Mouse (Mus musculus) heart, embryonic 13.5 days (tissue): ENCODE data around the gene Ifit1bl1. TPM values are rescaled to one million over a fixed set of nuclear protein-coding genes. Genes with fewer than 3 reads are reported as not detected.
A peak's percentile ranks its signal among the peaks of the same experiment; 100 is the strongest.

Experiments
- ATAC-seq: fragments of 200-750 bp; cut with Nextera tagmentation; 2 replicates; pipeline ENCODE4 v1.8.0; 2017; ENCODE audit warnings: moderate TSS enrichment; ENCODE audit not compliant: insufficient number of reproducible peaks, low FRiP score, low TSS enrichment; ENCODE audit errors: extremely low read depth
- H3K27ac ChIP-seq: fragments of 300-500 bp; sonication (generic); replicated peaks from 2 replicates; pipeline ENCODE4 v1.5.1; 2015; ENCODE audit warnings: moderate library complexity, mild to moderate bottlenecking, inconsistent platforms
- H3K27me3 ChIP-seq: fragments of 300-500 bp; sonication (generic); replicated peaks from 2 replicates; pipeline ENCODE4 v1.6.1; 2015; ENCODE audit warnings: mild to moderate bottlenecking, inconsistent platforms
- H3K36me3 ChIP-seq: fragments of 300-500 bp; sonication (generic); 2 replicates; pipeline ENCODE4 v1.6.1; 2015; ENCODE audit warnings: mild to moderate bottlenecking, inconsistent platforms
- H3K4me1 ChIP-seq: fragments of 300-500 bp; sonication (generic); 2 replicates; pipeline ENCODE4 v1.6.1; 2015; ENCODE audit warnings: inconsistent platforms
- H3K4me2 ChIP-seq: fragments of 300-500 bp; sonication (generic); 2 replicates; pipeline ENCODE4 v1.6.1; 2015; ENCODE audit warnings: inconsistent platforms, mild to moderate bottlenecking, moderate library complexity
- H3K4me3 ChIP-seq: fragments of 300-500 bp; sonication (generic); 2 replicates; pipeline ENCODE4 v1.5.1; 2015; ENCODE audit warnings: moderate library complexity, mild to moderate bottlenecking, inconsistent platforms
- H3K9ac ChIP-seq: fragments of 300-500 bp; sonication (generic); 2 replicates; pipeline ENCODE4 v1.6.1; 2015; ENCODE audit warnings: inconsistent platforms, mild to moderate bottlenecking, moderate library complexity
- H3K9me3 ChIP-seq: fragments of 300-500 bp; sonication (generic); 2 replicates; pipeline ENCODE4 v1.6.1; 2016; ENCODE audit warnings: inconsistent platforms
- WGBS: fragments of 180-500 bp; shearing (Covaris S2); methylation state at CpG from one replicate; pipeline ENCODE4 v1.1.7; 2015; ENCODE audit warnings: mixed read lengths; 5-methylcytosine and 5-hydroxymethylcytosine counted together
- polyA plus RNA-seq: library from polyadenylated mRNA; unstranded; fragments of >200 nt; fragmentation: Nextera tagmentation; extraction: Ambion mirVana; gene quantifications from 2 replicates; pipeline ENCODE4 v1.2.1, GENCODE M21; 2015

The Ifit1bl1 gene
- polyA plus RNA-seq, 1 experiment from 2014 or later, result 1.5 TPM

DNA sequence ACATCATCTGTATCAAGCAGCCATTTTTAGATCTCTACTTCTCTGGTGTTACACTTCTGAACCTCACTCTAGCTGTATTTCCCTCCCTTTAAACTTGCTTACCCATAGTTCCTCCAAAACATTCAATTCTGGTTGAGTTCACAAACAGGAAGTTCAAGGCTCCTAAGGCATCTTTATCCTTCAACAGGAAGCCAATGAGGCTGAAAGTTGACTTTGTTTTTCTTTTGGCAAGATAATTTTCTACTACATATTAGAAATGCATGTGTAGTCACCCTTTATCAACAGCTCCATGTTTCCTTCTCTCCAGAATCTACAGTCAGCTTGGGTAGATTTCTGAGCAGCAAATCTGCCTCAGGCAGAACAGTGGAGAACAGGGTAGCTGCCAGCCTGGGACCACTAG, 39.2 kb downstream of the Ifit1bl1 start:
- Histone ChIP-seq H3K4me1 (0 out of 2 replicates have a peak, but pooled peaks cover 3% of the 10 kb centered on the region), H3K9me3 (no peaks in the 10 kb centered on the region), H3K36me3 (no peaks in the 10 kb centered on the region), H3K4me3 (no peak overlapping the region), H3K27me3 (no peaks in the 10 kb centered on the region), H3K9ac (no peak overlapping the region), H3K27ac (no peak overlapping the region), H3K4me2 (no peak overlapping the region)
- ATAC-seq, result no peak

DNA sequence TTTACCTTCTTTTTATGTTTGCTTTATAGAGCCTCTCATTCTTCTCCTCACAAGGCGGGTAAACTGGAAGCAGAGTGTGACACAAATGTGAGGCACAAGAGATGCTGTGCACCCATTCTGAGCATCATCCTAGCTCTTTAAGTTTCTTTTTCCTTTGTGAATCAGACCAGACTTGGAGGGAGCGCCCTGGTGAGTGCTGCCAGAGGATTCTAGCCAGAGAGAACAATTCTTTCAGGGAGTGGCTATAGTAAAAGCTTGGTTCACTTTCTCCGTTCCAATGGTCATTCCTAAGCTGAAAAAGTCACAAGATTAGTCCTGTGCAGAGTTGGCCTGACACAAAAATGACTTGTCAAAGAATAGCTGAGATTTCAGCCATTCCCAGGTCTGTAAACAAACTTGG, 45.1 kb downstream of the Ifit1bl1 start:
- Histone ChIP-seq H3K36me3 (no peaks in the 10 kb centered on the region), H3K9ac (0 out of 2 replicates have a peak overlapping the region, but pooled peaks have one; percentile 17), H3K27ac (peak overlapping the region; percentile 39; the same call in 1 of the 2 replicates), H3K9me3 (no peaks in the 10 kb centered on the region), H3K4me3 (no peak overlapping the region), H3K4me1 (peaks cover 34% of the 10 kb centered on the region), H3K27me3 (no peaks in the 10 kb centered on the region), H3K4me2 (no peak overlapping the region)
- no peak for ATAC-seq
- WGBS, result 53% methylated on average over 3 of the region's 3 CpGs

DNA sequence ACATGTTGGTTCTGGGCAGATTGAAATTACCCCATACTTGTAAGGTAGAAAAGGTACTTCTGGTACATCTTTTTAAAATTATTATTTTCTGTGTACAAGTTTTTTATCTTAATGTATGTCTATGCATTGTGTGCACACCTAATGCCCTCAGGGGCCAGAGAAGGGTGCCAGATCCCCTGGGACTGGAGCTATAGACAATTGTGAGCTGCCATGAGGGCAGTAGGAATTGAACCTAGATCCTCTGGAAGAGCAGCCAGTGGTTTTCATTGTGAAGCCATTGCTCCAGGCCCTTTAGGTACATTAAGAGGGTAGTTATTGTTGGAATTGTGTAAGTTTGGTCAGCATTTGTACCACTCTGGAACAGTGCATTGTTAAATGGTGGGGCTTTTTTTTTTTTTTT, 47.7 kb downstream of the Ifit1bl1 start:
- H3K27me3 ChIP-seq, result no peaks in the 10 kb centered on the region
- peaks cover 42% of the 10 kb centered on the region for H3K4me1 ChIP-seq
- peak overlapping the region; percentile 74; the same call in 1 of the 2 replicates for H3K4me2 ChIP-seq
- H3K27ac ChIP-seq, result no peak overlapping the region
- no peaks in the 10 kb centered on the region for H3K9me3 ChIP-seq
- no peak for ATAC-seq
- H3K36me3 ChIP-seq, result no peaks in the 10 kb centered on the region
- no peak overlapping the region for H3K9ac ChIP-seq
- no peak overlapping the region for H3K4me3 ChIP-seq

DNA sequence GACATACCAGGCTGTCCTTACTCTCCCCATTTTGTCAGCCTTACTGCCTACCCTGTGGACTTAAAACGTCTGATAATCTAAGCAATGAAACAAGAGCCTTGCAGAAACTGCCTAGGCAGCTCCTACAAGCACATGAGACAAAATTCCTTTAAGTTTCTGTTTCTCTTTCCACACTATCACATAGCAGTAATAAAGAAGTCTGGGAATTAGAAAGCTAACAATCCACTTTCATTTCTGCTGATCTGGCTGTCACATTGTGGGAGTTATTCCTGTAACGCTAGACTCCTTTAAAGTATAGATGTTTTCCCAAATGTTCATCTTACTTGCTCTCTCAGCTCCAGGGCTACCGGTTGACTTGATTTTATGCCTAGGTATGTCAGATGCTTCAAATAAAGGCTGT, 48.2 kb downstream of the Ifit1bl1 start:
- Histone ChIP-seq H3K4me2 (peak overlapping the region; percentile 74), H3K36me3 (no peaks in the 10 kb centered on the region), H3K4me1 (peaks cover 42% of the 10 kb centered on the region), H3K9ac (peak overlapping the region; percentile 65), H3K9me3 (no peaks in the 10 kb centered on the region), H3K27ac (peak overlapping the region; percentile 87), H3K27me3 (no peaks in the 10 kb centered on the region), H3K4me3 (peak overlapping the region; percentile 29)
- ATAC-seq, result no peak
- 49% methylated on average over 3 of the region's 3 CpGs for WGBS

DNA sequence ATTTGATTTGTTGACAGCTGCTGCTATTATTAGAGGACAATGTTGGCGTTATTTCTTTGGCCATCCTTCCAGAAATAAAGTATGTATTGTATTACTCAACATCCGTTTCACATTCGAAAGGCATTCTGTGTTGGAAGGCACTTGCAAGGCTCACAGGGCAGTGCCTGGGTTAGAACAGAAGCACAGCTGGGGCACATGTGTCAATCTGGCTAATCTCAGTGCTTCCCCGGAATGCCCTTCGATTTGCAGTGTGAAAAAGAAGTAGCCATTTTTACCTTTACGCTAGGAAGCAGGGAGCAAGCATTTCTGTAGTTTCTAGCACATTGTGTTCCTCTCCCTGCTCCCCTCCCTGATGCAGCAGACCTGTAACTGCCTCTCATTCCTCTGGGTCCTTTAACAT, 48.7 kb downstream of the Ifit1bl1 start:
- ATAC-seq, result no peak
- Histone ChIP-seq H3K4me3 (peak overlapping the region; percentile 29), H3K9ac (peak overlapping the region; percentile 65), H3K4me2 (peak overlapping the region; percentile 74), H3K27ac (peak overlapping the region; percentile 87), H3K9me3 (no peaks in the 10 kb centered on the region), H3K27me3 (no peaks in the 10 kb centered on the region), H3K4me1 (peaks cover 42% of the 10 kb centered on the region), H3K36me3 (no peaks in the 10 kb centered on the region)
- 32% methylated on average over 6 of the region's 6 CpGs for WGBS

DNA sequence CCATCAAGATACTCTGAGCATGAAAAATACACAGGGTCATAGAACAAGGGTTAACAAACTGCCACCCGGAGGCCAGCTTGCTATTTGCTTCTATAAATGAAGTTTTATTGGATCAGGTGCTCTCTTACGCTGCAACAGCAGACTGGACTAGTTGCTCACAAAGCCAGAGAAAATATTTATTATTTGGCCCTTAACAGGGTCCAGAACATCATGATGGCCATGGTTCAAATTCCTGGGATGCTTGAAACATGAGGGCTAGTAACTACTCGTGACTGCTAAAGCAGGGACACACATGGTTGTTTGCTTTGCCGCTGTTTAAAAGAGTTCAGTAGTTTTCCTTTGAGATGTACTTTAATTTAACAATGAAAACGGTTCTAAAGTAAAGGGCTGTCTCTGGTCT, 49.8 kb downstream of the Ifit1bl1 start:
- no peak for ATAC-seq
- Histone ChIP-seq H3K4me1 (peaks cover 42% of the 10 kb centered on the region), H3K9ac (peak overlapping the region; percentile 56), H3K36me3 (no peaks in the 10 kb centered on the region), H3K4me3 (peak overlapping the region; percentile 29), H3K9me3 (no peaks in the 10 kb centered on the region), H3K4me2 (peak overlapping the region; percentile 74), H3K27ac (peak overlapping the region; percentile 87), H3K27me3 (no peaks in the 10 kb centered on the region)
- WGBS, result 34% methylated on average over 5 of the region's 5 CpGs

DNA sequence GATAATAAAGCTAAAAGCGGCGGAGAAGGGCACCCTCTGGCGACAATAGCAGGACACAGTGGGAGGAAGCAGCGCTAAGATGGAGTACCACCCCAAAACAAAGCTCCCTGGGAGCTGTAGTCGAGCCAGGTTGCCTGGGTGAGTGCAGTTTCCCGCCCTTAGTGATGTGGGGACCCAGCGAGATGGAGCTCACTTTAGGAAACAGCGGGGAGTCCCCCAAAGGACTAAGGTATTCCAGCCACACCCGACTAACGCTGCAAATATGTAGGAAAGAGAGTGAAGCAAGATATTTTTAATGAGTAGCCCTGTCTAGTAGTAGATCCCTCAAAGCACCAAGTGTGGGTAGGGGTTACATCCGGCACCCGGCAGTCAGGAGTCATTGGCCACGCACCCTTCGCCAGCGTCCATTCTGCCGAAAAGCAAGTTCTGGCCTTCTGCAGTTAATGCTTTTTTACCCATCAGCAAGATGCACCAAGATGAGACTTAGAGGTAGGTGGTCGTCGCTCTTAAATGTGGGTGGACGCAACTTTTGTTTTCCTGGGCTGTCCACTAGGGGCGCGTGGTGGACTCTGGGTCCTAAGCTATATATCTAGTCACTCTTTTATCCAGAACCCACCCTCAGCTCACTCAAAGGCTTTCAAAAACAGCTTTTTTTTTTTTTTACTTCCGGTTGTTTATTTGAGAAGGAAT, 51.1 kb downstream of the Ifit1bl1 start, which contains the start of gene Ifit2:
Gene Ifit2, plus strand, starts transcription at position 161 of the 690 bp plus-strand sequence.
- no peaks in the 10 kb centered on the region for H3K27me3 ChIP-seq
- H3K4me3 ChIP-seq, result peak within 1 kb of the TSS; percentile 61
- peak; percentile 37; the same call in 1 of the 2 replicates for ATAC-seq
- peak within 1 kb of the TSS; percentile 74 for H3K4me2 ChIP-seq
- no peaks in the 10 kb centered on the region for H3K9me3 ChIP-seq
- H3K4me1 ChIP-seq, result peaks cover 37% of the 10 kb centered on the region
- WGBS, result 1% methylated on average over 22 of the region's 22 CpGs
- H3K9ac ChIP-seq, result peak within 1 kb of the TSS; percentile 75
- H3K36me3 ChIP-seq, result no peaks in the 10 kb centered on the region
- peak within 1 kb of the TSS; percentile 87 for H3K27ac ChIP-seq

DNA sequence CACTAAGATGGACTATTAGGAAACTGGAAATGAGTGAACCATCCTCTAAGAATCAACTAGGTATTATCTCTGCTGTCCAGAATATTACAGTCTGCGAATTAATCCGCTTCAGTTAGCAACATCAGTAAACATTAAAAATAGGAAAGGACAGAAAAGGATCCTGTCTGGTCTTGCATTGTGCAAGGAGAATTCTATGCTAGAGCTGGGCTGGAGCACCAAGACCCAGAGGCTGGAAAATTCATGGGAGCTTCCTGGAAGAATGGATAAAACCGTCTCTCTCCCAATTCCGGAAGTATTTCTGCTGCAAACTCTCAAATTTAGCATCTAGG, 51.6 kb downstream of the Ifit1bl1 start:
- Histone ChIP-seq H3K36me3 (no peaks in the 10 kb centered on the region), H3K9ac (peak overlapping the region; percentile 75), H3K4me1 (peaks cover 37% of the 10 kb centered on the region), H3K9me3 (no peaks in the 10 kb centered on the region), H3K4me3 (peak overlapping the region; percentile 61), H3K4me2 (peak overlapping the region; percentile 74), H3K27me3 (no peaks in the 10 kb centered on the region), H3K27ac (peak overlapping the region; percentile 65; the same call in 1 of the 2 replicates)
- 32% methylated on average over 4 of the region's 4 CpGs for WGBS
- ATAC-seq, result no peak

DNA sequence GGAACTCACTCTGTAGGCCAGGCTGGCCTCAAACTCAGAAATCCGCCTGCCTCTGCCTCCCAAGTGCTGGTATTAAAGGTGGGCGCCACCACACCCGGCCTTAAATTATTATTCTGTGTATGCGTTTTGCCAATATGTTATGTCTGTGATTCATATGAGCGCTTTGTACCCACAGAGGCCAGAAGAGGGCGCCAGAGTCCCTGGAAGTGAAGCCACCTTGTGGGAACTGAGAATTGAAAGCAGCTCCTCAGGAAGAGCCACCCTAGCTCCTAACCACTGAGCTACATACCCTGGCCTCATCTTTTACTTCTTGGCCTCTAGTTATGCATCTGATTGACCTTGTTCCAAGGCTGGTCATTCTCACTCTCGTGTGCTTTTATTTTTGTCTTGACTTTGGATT, 53.8 kb downstream of the Ifit1bl1 start:
- Histone ChIP-seq H3K27me3 (no peaks in the 10 kb centered on the region), H3K36me3 (no peaks in the 10 kb centered on the region), H3K9ac (no peak overlapping the region), H3K4me2 (no peak overlapping the region), H3K4me1 (peaks cover 25% of the 10 kb centered on the region), H3K9me3 (no peaks in the 10 kb centered on the region), H3K4me3 (no peak overlapping the region), H3K27ac (no peak overlapping the region)
- no peak for ATAC-seq
- WGBS, result 27% methylated on average over 7 of the region's 7 CpGs

DNA sequence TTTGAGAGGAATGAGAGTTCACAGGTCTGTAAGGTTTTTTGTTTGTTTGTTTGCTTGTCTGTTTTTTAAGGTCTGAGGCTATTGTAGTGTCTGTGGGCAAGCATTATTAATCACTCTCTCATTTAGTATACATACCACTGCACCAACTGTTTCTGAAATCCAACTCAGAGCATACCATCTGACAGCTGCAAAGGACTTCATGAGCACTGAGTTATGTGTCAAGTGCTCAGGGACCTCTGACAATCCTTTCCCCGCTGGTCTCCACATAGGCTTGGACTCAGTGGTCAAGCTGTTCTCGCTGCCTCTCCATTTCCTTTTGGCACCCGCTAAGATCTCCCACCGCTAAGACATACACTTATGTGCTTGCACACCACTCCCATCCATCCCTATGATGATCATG, 55.5 kb downstream of the Ifit1bl1 start:
- Histone ChIP-seq H3K27ac (no peak overlapping the region), H3K4me3 (no peak overlapping the region), H3K4me1 (peaks cover 11% of the 10 kb centered on the region), H3K36me3 (no peaks in the 10 kb centered on the region), H3K9me3 (no peaks in the 10 kb centered on the region), H3K27me3 (no peaks in the 10 kb centered on the region), H3K4me2 (no peak overlapping the region), H3K9ac (no peak overlapping the region)
- WGBS, result 74% methylated on average over 4 of the region's 4 CpGs
- ATAC-seq, result no peak
